Mouse (Mus musculus) megakaryocyte, embryonic 14.5 days (primary cell): ENCODE results near the gene Cytl1.

Source experiments
- FLI1 ChIP-seq: IDR thresholded peaks from 2 replicates; pipeline ENCODE4 v1.6.1; 2012; ENCODE audit warnings: low read length, inconsistent platforms, mixed read lengths
- GATA1 ChIP-seq: IDR thresholded peaks from 3 replicates; pipeline ENCODE4 v1.6.1; 2012; ENCODE audit warnings: mixed read lengths, low read length, inconsistent platforms, borderline replicate concordance

DNA sequence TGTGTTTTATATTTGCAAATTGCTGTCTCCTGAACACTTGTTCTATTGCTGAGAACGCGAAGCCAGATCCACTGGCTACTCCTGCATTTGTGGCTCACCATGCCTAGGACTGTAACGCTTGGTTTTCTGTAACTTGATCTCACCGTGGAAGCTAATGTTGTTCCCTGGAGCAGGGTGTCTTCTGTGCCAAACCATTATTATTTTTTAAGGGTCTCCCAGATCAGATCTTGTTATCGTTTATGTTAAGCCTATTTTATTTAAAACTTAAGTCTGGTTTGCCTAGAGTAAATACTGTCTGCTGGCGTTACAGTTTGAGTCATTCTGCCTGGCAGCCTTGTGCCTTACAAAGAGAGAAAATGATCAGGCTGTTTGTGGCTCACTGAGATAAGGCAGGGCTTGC lies 14.6 kb upstream of the Cytl1 start:
- TF ChIP-seq GATA1 (no peak), FLI1 (no peak)
